Mouse (Mus musculus): Measurements from ENCODE around the gene 4933405L10Rik. TPM values are rescaled to one million over a fixed set of nuclear protein-coding genes. Genes with fewer than 3 reads are reported as not detected.

Gene 4933405L10Rik
- not detected in 2 replicates for polyA plus RNA-seq (2015; fragmentation: Nextera tagmentation; extraction: Ambion mirVana)

- ATAC-seq, result peak; percentile 70
- H3K4me3 ChIP-seq (ENCODE audit: low read depth, low read length), result peak within 1 kb of the TSS; percentile 63
- no peaks in the 10 kb centered on the region for H3K4me1 ChIP-seq (replicated peaks; ENCODE audit: control insufficient read depth, insufficient read depth, low read length)
- no peaks in the 10 kb centered on the region for H3K27me3 ChIP-seq (replicated peaks; ENCODE audit: control insufficient read depth, insufficient read depth, low read length)
- no peaks in the 10 kb centered on the region for H3K36me3 ChIP-seq (ENCODE audit: control insufficient read depth, insufficient read depth)
- H3K9ac ChIP-seq (ENCODE audit: low read depth, low read length), result peak within 1 kb of the TSS; percentile 41
- peak within 1 kb of the TSS; percentile 98 for H3K4me2 ChIP-seq (replicated peaks; ENCODE audit: low read depth)
- WGBS, result 2% methylated on average over 51 of the region's 55 CpGs
- TF ChIP-seq CTCF (IDR thresholded peaks at IDR 0.05; ENCODE audit: low read depth), result no peak
- no peak within 1 kb of the TSS for H3K27ac ChIP-seq (ENCODE audit: low read depth, low read length)
- H3K9me3 ChIP-seq (ENCODE audit: control insufficient read depth), result no peaks in the 10 kb centered on the region
These were observed at the start of gene 4933405L10Rik, which contains the start of gene Enkd1 for GRCm38 (mm10) chr8:105707498-105708403. Gene 4933405L10Rik, plus strand, starts transcription at chr8:105707655. Gene Enkd1, minus strand, starts transcription at chr8:105708210.

DNA sequence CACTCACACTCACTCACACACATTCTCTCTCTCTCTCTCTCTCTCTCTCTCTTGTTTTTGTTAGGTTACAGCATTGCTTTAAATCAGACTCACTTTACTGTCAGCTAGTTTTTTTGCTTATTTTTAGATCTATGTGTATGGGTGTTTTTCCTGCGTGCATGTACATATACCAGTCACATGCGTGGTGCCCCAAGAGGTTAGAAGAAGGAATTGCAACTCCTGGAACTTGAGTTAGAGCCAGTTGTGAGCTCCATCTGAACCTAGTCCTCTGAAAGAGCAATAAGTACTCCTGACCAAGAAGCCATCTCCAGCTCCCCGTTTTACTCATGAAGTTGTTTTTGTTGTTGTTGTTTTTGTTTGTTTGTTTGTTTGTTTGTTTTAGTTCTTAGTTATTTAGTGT is 46.3 kb upstream of the 4933405L10Rik start:
- Histone ChIP-seq H3K27me3 (replicated peaks; ENCODE audit: control insufficient read depth, insufficient read depth, low read length) (no peaks in the 10 kb centered on the region), H3K4me2 (replicated peaks; ENCODE audit: low read depth) (no peak overlapping the region), H3K4me3 (ENCODE audit: low read depth, low read length) (no peak overlapping the region), H3K36me3 (ENCODE audit: control insufficient read depth, insufficient read depth) (peaks cover 32% of the 10 kb centered on the region), H3K9ac (ENCODE audit: low read depth, low read length) (no peak overlapping the region), H3K27ac (ENCODE audit: low read depth, low read length) (no peak overlapping the region), H3K4me1 (replicated peaks; ENCODE audit: control insufficient read depth, insufficient read depth, low read length) (no peaks in the 10 kb centered on the region), H3K9me3 (ENCODE audit: control insufficient read depth) (no peaks in the 10 kb centered on the region)
- 72% methylated on average over 3 of the region's 3 CpGs for WGBS
- no peak for ATAC-seq
- TF ChIP-seq CTCF (IDR thresholded peaks at IDR 0.05; ENCODE audit: low read depth), result peak; percentile 69

DNA sequence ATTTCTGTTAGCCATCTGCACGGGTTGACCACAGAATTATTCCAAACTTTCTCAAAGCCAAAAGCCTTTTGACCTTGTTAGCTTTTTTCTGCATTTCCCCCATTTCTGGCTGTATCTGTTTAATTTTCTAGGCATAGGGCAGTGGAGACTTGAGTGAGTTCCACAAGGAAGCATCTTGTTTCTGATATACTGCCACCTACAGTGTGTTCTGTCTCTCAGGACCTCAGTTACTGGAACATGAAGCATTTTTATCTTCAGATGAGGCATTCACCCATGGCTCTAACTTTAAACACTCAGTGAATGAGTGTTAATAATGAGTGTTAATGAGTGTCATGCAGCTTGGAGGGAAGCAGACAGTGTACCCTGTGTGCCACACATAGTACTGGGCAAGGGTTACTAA is 29.6 kb upstream of the 4933405L10Rik start:
- ATAC-seq, result no peak
- Histone ChIP-seq H3K9ac (ENCODE audit: low read depth, low read length) (no peak overlapping the region), H3K27me3 (replicated peaks; ENCODE audit: control insufficient read depth, insufficient read depth, low read length) (no peaks in the 10 kb centered on the region), H3K27ac (ENCODE audit: low read depth, low read length) (no peak overlapping the region), H3K9me3 (ENCODE audit: control insufficient read depth) (no peaks in the 10 kb centered on the region), H3K36me3 (ENCODE audit: control insufficient read depth, insufficient read depth) (peaks cover 70% of the 10 kb centered on the region), H3K4me3 (ENCODE audit: low read depth, low read length) (no peak overlapping the region), H3K4me1 (replicated peaks; ENCODE audit: control insufficient read depth, insufficient read depth, low read length) (no peaks in the 10 kb centered on the region), H3K4me2 (replicated peaks; ENCODE audit: low read depth) (no peak overlapping the region)
- WGBS, result 73% methylated on average over 1 of the region's 1 CpGs
- peak; percentile 40 for TF ChIP-seq CTCF (IDR thresholded peaks at IDR 0.05; ENCODE audit: low read depth)

- Histone ChIP-seq H3K4me2 (replicated peaks; ENCODE audit: low read depth) (no peak overlapping the region), H3K9ac (ENCODE audit: low read depth, low read length) (no peak overlapping the region), H3K4me1 (replicated peaks; ENCODE audit: control insufficient read depth, insufficient read depth, low read length) (no peaks in the 10 kb centered on the region), H3K4me3 (ENCODE audit: low read depth, low read length) (no peak overlapping the region), H3K9me3 (ENCODE audit: control insufficient read depth) (no peaks in the 10 kb centered on the region), H3K27ac (ENCODE audit: low read depth, low read length) (no peak overlapping the region), H3K27me3 (replicated peaks; ENCODE audit: control insufficient read depth, insufficient read depth, low read length) (no peaks in the 10 kb centered on the region), H3K36me3 (ENCODE audit: control insufficient read depth, insufficient read depth) (peaks cover 39% of the 10 kb centered on the region)
- no peak for TF ChIP-seq CTCF (IDR thresholded peaks at IDR 0.05; ENCODE audit: low read depth)
- ATAC-seq, result no peak
- 71% methylated on average over 7 of the region's 7 CpGs for WGBS
These were observed 22.1 kb upstream of the 4933405L10Rik start for GRCm38 (mm10) chr8:105685325-105685724.

GRCm38 (mm10) chr8:105685796-105686308 is 21.6 kb upstream of the 4933405L10Rik start, which contains the start of gene Carmil2:
Gene Carmil2, plus strand, starts transcription at chr8:105686274.
- Histone ChIP-seq H3K4me3 (ENCODE audit: low read depth, low read length) (no peak within 1 kb of the TSS), H3K4me1 (replicated peaks; ENCODE audit: control insufficient read depth, insufficient read depth, low read length) (no peaks in the 10 kb centered on the region), H3K4me2 (replicated peaks; ENCODE audit: low read depth) (peak within 1 kb of the TSS; percentile 39), H3K27me3 (replicated peaks; ENCODE audit: control insufficient read depth, insufficient read depth, low read length) (no peaks in the 10 kb centered on the region), H3K36me3 (ENCODE audit: control insufficient read depth, insufficient read depth) (peaks cover 34% of the 10 kb centered on the region), H3K9me3 (ENCODE audit: control insufficient read depth) (no peaks in the 10 kb centered on the region), H3K27ac (ENCODE audit: low read depth, low read length) (no peak within 1 kb of the TSS), H3K9ac (ENCODE audit: low read depth, low read length) (no peak within 1 kb of the TSS; the same call in 1 of the 2 replicates)
- peak; percentile 49 for ATAC-seq
- 7% methylated on average over 26 of the region's 26 CpGs for WGBS
- TF ChIP-seq CTCF (IDR thresholded peaks at IDR 0.05; ENCODE audit: low read depth), result peak; percentile 88

GRCm38 (mm10) chr8:105686551-105686950 is 20.9 kb upstream of the 4933405L10Rik start:
- TF ChIP-seq CTCF (IDR thresholded peaks at IDR 0.05; ENCODE audit: low read depth), result no peak
- 67% methylated on average over 6 of the region's 6 CpGs for WGBS
- Histone ChIP-seq H3K36me3 (ENCODE audit: control insufficient read depth, insufficient read depth) (peaks cover 27% of the 10 kb centered on the region), H3K27me3 (replicated peaks; ENCODE audit: control insufficient read depth, insufficient read depth, low read length) (no peaks in the 10 kb centered on the region), H3K4me1 (replicated peaks; ENCODE audit: control insufficient read depth, insufficient read depth, low read length) (no peaks in the 10 kb centered on the region), H3K4me2 (replicated peaks; ENCODE audit: low read depth) (no peak overlapping the region), H3K4me3 (ENCODE audit: low read depth, low read length) (no peak overlapping the region), H3K27ac (ENCODE audit: low read depth, low read length) (no peak overlapping the region), H3K9me3 (ENCODE audit: control insufficient read depth) (no peaks in the 10 kb centered on the region), H3K9ac (ENCODE audit: low read depth, low read length) (no peak overlapping the region)
- no peak for ATAC-seq
